Mouse (Mus musculus): Measurements from ENCODE around the gene Gamt.
"Not testable (repeated sequence)": the region's sequence is repeated elsewhere in the genome, so short reads cannot be mapped to it uniquely, and the experiment has no call there.

The Gamt gene

GRCm38 (mm10) chr10:80227877-80228775, 32.7 kb downstream of the Gamt start:
- no peak for DNase-seq (ENCODE audit: low spot score)

GRCm38 (mm10) chr10:80227166-80227539, 33.7 kb downstream of the Gamt start:
- DNase-seq (ENCODE audit: low spot score): no peak

- peak; percentile 99 for DNase-seq (ENCODE audit: low spot score)
These were observed 34.2 kb downstream of the Gamt start, which contains the start of gene Mum1 for GRCm38 (mm10) chr10:80226416-80227165. Mum1 (plus strand) TSS chr10:80226434.

DNA sequence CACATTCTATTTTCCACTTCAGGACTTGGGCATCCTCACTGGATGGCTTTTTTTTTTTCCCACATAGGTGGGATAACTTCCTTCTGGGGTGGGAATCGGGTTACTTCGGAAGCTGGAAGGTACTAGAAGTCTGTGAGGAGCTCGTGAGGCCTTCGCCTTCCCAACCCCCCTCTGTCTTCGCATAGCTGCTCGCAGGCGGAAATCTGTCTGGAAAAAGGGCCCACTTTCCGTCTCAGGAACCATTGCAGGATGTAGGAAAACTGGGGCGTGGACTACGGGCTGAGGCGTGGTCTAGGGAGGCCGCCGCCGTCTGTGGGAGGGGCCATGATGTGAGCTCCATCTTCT, 34.8 kb downstream of the Gamt start:
- DNase-seq (ENCODE audit: low spot score): no peak

DNA sequence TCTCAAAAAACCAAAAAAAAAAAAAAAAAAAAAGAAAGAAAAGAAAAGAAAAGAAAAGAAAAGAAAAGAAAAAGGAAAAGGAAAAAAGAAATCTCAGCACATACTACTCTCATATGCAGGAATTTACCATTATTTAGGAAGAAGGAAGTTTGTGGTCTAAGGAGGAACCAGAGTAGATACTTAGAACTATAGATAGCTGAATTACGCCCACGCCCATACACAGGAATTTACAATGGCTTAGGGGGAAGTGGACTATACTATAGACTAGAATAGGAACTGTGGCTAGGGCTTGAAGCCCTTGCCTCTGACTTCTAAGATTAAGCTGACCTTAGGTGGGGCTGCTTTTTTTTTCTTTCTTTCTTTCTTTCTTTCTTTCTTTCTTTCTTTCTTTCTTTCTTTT, 37.7 kb downstream of the Gamt start:
- not testable (repeated sequence) for DNase-seq (ENCODE audit: low spot score)

DNA sequence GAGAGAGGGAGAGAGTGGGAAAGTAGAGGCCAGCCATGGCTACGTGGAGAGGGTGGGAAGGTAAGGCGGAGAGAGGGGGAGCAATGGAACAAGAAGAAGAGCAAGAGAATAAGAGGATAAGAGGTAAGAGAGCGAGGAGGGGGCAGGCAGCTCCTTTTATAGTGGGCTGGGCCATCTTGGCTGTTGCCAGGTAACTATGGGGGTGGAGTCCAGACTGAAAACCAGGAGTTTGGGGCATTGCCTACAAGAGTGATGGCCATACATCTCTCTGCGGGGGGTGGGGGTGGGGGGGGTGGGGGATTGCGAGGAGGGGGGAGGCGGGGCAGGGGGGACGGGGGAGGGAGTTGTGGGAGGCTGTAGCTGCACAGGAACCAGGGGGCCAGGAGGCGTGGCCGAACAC, 40.1 kb downstream of the Gamt start:
- no peak for DNase-seq (ENCODE audit: low spot score)

DNA sequence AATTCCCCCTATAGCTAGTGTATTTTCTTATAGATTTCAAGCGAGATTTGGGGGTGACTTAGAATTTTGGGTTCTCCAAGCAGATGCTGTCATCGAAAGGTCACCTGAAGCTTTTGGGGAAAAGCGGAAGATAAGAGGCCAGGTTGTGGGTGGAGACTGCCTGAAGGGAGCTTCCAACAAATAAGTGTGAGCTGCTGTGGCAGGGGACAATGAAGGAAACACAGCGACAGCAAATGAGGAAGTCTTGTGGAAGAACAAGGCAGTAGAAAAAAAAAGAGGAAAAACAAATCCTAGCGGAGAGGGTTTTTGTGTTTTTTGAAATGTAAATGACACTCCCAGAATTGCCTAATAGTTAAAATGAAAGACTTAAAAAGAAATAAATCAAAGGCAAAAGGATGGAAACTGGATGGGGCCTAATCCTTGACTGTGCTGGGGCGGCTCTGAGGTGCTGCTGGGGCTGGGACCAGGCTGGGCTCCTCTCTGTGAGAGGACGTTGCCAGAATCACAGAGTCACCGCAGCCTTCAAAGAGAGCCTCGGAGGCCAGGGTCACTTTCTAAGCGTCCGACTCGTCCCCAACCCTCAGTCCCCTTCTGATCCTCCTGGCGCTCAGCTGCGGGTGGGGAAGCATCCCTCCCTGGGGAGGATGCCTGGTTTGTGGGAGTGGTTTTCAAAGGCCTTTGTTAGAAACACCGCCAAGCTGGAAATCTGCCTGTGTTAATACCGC, 45.6 kb downstream of the Gamt start:
- no peak for DNase-seq (ENCODE audit: low spot score)

DNA sequence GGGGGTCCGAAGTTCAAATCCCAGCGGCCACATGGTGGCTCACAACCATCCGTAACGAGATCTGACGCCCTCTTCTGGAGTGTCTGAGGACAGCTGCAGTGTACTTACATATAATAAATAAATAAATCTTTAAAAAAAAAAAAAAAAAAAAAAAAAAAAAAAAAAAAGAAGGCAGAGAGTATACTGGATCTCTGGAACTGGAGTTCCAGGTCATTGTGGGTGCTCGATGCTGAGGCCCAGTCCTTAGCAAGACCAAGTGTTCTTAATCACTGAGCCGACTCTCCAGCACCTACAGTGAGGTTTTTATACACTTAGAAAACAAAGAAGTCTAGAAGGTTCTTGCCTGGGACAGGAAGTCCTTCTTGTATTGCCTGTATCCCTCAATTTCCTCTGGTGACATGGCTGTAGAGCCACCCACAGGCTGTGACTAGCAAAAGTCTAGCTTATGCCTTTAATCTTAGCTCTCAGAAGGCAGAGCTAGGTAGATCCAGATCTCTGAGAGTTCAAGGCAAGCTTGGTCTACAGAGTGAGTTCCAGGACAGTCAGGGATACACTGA, 49.2 kb downstream of the Gamt start:
- not testable (repeated sequence) for DNase-seq (ENCODE audit: low spot score)

DNA sequence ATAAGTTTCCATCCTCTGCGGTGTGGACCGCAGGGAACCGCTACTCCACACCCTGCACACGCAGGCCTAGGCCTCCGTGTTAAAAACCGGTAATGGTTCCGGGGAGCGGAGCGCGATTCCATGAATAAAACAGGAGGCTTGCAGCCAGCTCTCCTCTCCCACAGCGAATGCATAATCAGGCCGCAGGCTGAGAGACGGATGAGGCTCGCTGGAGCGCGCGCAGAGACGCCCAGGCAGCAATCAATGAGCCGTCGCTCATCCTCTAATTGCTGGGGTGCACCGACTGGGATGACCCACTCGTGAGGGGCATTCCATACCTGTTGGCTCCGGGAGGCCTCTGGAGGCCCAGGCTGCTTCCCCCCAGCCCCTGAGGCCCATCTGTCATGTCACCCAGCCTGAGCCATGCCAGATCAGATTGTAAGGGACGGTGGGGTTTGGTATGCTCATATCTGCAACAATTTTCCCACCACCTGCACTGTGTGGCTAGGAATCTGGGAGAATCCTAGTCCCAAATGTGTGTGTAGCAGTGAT, 51.9 kb downstream of the Gamt start:
- DNase-seq (ENCODE audit: low spot score): no peak

DNA sequence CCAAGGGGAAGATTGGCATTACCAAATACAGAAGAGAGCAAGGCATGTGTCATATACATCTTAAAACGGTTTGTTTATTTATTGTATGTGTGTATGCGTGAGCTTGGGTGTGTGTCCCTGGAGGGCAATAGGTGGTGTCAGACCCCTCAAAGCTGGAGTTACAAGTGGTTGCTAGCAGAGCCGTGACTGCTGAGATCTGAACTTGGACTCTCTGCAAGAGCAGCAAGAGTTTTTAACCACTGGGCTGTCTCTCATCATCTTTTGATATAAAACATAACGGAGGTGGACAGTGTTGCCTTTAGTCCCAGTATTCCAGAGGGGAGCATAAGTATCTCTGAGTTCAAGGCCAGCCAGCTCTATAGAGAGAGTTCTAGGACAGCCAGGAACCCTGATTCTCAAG, 52.6 kb downstream of the Gamt start:
- DNase-seq (ENCODE audit: low spot score): no peak

Measured in layer of hippocampus, adult 11-12 months (tissue).